In genomic region chr10:121436258-121436645, GRCm38 (mm10) we compare ENCODE assay signal across 11 mouse cellular contexts. TPM values are rescaled to one million over a fixed set of nuclear protein-coding genes. Genes with fewer than 3 reads are reported as not detected.
A peak's percentile ranks its signal among the peaks of the same experiment; 100 is the strongest.
DNase-seq lines count a peak whose midpoint lies in the region; ATAC-seq and TF ChIP-seq lines count a peak whose summit lies in the region.
"Had no signal": no experiment of that assay in that cellular context is flagged by ENCODE, and none has a peak within 500 bp of the region (broad histone marks: within the 10 kb centered on the region; RNA-seq: fewer than 3 reads in every experiment).

No protein-coding gene starts in this region.

- TF ChIP-seq CTCF in stomach, postnatal 0 days (IDR thresholded peaks at IDR 0.05; ENCODE audit: low read depth) = no peak

- H3K36me3 ChIP-seq in heart, embryonic 14.5 days (ENCODE audit: control insufficient read depth, insufficient read depth, low read length) = no peaks in the 10 kb centered on the region
- H3K36me3 ChIP-seq in lung, embryonic 16.5 days (ENCODE audit: control insufficient read depth, insufficient read depth, low read length) = no peaks in the 10 kb centered on the region
- no peaks in the 10 kb centered on the region for H3K36me3 ChIP-seq in limb, embryonic 10.5 days
- H3K36me3 ChIP-seq in stomach, postnatal 0 days (ENCODE audit: control insufficient read depth, insufficient read depth, low read length) = no peaks in the 10 kb centered on the region

- H3K4me3 ChIP-seq in heart, embryonic 14.5 days (ENCODE audit: control insufficient read depth in 1 of 2, insufficient read depth in 1 of 2, low read depth in 1 of 2, low read length in 2 of 2) = no peak overlapping the region
- H3K4me3 ChIP-seq in lung, embryonic 16.5 days (ENCODE audit: low read length) = no peak overlapping the region
- H3K4me3 ChIP-seq in limb, embryonic 10.5 days = peak overlapping the region; percentile 32
- H3K4me3 ChIP-seq in stomach, postnatal 0 days (ENCODE audit: low read depth, low read length) = no peak overlapping the region

- peak overlapping the region; percentile 82 to 87 for H3K27ac ChIP-seq in heart, embryonic 14.5 days (replicated peaks in 1 of 2; ENCODE audit: control insufficient read depth in 1 of 2, insufficient read depth in 1 of 2, low read depth in 2 of 2, low read length in 2 of 2)
- H3K27ac ChIP-seq in lung, embryonic 16.5 days (ENCODE audit: low read length) = peak overlapping the region; percentile 78
- peak overlapping the region; percentile 83 for H3K27ac ChIP-seq in limb, embryonic 10.5 days
- peak overlapping the region; percentile 67; the same call in 1 of the 2 replicates for H3K27ac ChIP-seq in stomach, postnatal 0 days (replicated peaks)

- peak overlapping the region; percentile 50; the same call in 1 of the 2 replicates for H3K9ac ChIP-seq in heart, embryonic 14.5 days (ENCODE audit: low read length)
- no peak overlapping the region; the same call in 1 of the 2 replicates for H3K9ac ChIP-seq in lung, embryonic 16.5 days (ENCODE audit: low read length)
- no peak overlapping the region for H3K9ac ChIP-seq in stomach, postnatal 0 days (ENCODE audit: low read length)

- 21% methylated on average over 8 of the region's 8 CpGs for WGBS in heart, embryonic 14.5 days
- 3% methylated on average over 8 of the region's 8 CpGs for WGBS in lung, embryonic 16.5 days
- 5% methylated on average over 8 of the region's 8 CpGs for WGBS in limb, embryonic 10.5 days
- 21% methylated on average over 8 of the region's 8 CpGs for WGBS in stomach, postnatal 0 days

- no peaks in the 10 kb centered on the region for H3K27me3 ChIP-seq in heart, embryonic 14.5 days (ENCODE audit: control insufficient read depth, insufficient read depth, low read length)
- H3K27me3 ChIP-seq in lung, embryonic 16.5 days (ENCODE audit: control insufficient read depth, insufficient read depth, low read depth, low read length) = no peaks in the 10 kb centered on the region
- no peaks in the 10 kb centered on the region for H3K27me3 ChIP-seq in limb, embryonic 10.5 days (ENCODE audit: low read depth, poor library complexity, severe bottlenecking)
- no peaks in the 10 kb centered on the region for H3K27me3 ChIP-seq in stomach, postnatal 0 days (ENCODE audit: control insufficient read depth, insufficient read depth, low read length)

- H3K4me1 ChIP-seq in heart, embryonic 14.5 days (ENCODE audit: control insufficient read depth in 2 of 2, insufficient read depth in 2 of 2, low read length in 2 of 2) = peaks cover 56 to 85% of the 10 kb centered on the region in 2 experiments
- peaks cover 61% of the 10 kb centered on the region for H3K4me1 ChIP-seq in lung, embryonic 16.5 days (replicated peaks; ENCODE audit: control insufficient read depth, insufficient read depth, low read length)
- H3K4me1 ChIP-seq in limb, embryonic 10.5 days = peaks cover 78% of the 10 kb centered on the region
- peaks cover 15% of the 10 kb centered on the region for H3K4me1 ChIP-seq in stomach, postnatal 0 days (replicated peaks; ENCODE audit: control insufficient read depth, insufficient read depth)

- no peak for TF ChIP-seq EP300 in stomach, postnatal 0 days (optimal IDR thresholded peaks at IDR 0.05)

- no peak for DNase-seq in heart, postnatal 4 days
- no peak for DNase-seq in lung, postnatal 10 days
- peak; percentile 75 for DNase-seq in limb, embryonic 10.5 days (ENCODE audit: low spot score)
- no peak for DNase-seq in stomach, postnatal 0 days (ENCODE audit: low spot score)
- DNase-seq in right cerebral cortex, postnatal 4 days = no peak
- no peak for DNase-seq in frontal cortex, adult 2 months (ENCODE audit: extremely low spot score in 1 of 2, low spot score in 1 of 2)
- DNase-seq: cerebellum, postnatal 36 days; layer of hippocampus, postnatal 36 days; right cerebral cortex, postnatal 25 days had no signal

- no peak for ATAC-seq in heart, embryonic 14.5 days (ENCODE audit: insufficient number of reproducible peaks, insufficient read depth, low FRiP score, low read depth)
- ATAC-seq in lung, embryonic 16.5 days (ENCODE audit: low read depth) = 0 out of 2 replicates have a peak, but pooled peaks have one; percentile 6
- ATAC-seq in stomach, postnatal 0 days (ENCODE audit: low FRiP score, low TSS enrichment) = no peak

- no peaks in the 10 kb centered on the region for H3K9me3 ChIP-seq in heart, embryonic 14.5 days (ENCODE audit: control insufficient read depth, low read length)
- H3K9me3 ChIP-seq in lung, embryonic 16.5 days (ENCODE audit: control insufficient read depth, low read length) = no peaks in the 10 kb centered on the region
- H3K9me3 ChIP-seq in limb, embryonic 10.5 days (replicated peaks) = no peaks in the 10 kb centered on the region
- H3K9me3 ChIP-seq in stomach, postnatal 0 days (ENCODE audit: control insufficient read depth, low read length) = no peaks in the 10 kb centered on the region

- H3K4me2 ChIP-seq in heart, embryonic 14.5 days (ENCODE audit: low read length) = peak overlapping the region; percentile 49
- H3K4me2 ChIP-seq in lung, embryonic 16.5 days (ENCODE audit: low read depth, low read length) = 0 out of 2 replicates have a peak overlapping the region, but pooled peaks have one; percentile 4
- H3K4me2 ChIP-seq in stomach, postnatal 0 days (replicated peaks; ENCODE audit: low read depth) = 0 out of 2 replicates have a peak overlapping the region, but pooled peaks have one; percentile 6

RNA-seq across cellular contexts. Expression of gene Rassf3, which starts 39.9 kb away (rescaled TPM):
- polyA plus RNA-seq in heart, embryonic 14.5 days (2014; fragmentation: Nextera tagmentation; extraction: Ambion mirVana) = 25.1 and 25.3 TPM in 2 replicates
- total RNA-seq in heart, postnatal 4 days (2021) = 10 to 100 TPM; 82.2 to 85.0 TPM
- polyA plus RNA-seq in lung, embryonic 16.5 days (2015; fragmentation: Nextera tagmentation; extraction: Ambion mirVana) = 19.7 and 20.7 TPM in 2 replicates
- 18.0 and 21.1 TPM in 2 replicates for polyA plus RNA-seq in limb, embryonic 10.5 days (2016; fragmentation: Nextera tagmentation; extraction: Ambion mirVana)
- 19.2 and 20.0 TPM in 2 replicates for polyA plus RNA-seq in stomach, postnatal 0 days (2015; fragmentation: Nextera tagmentation; extraction: Ambion mirVana)
- 18.0 and 21.5 TPM in 2 replicates for polyA plus RNA-seq in frontal cortex, adult 2 months (2012; rRNA removed)
